Mouse (Mus musculus) stomach, embryonic 15.5 days (tissue): ENCODE measurements around the gene Gsdma2. TPM values are rescaled to one million over a fixed set of nuclear protein-coding genes. Genes with fewer than 3 reads are reported as not detected.
"Not testable (repeated sequence)": the region's sequence is repeated elsewhere in the genome, so short reads cannot be mapped to it uniquely, and the experiment has no call there.

Source experiments
- ATAC-seq: fragments of 200-750 bp; cut with Nextera tagmentation; 2 replicates; pipeline ENCODE4 v1.8.0; 2017; ENCODE audit warnings: low read depth, moderate number of reproducible peaks, moderate TSS enrichment; ENCODE audit not compliant: insufficient read depth, low FRiP score
- H3K27ac ChIP-seq: fragments of 300-500 bp; sonication (generic); 2 replicates; pipeline ENCODE4 v1.5.1; 2015; ENCODE audit warnings: mild to moderate bottlenecking, inconsistent platforms
- H3K27me3 ChIP-seq: fragments of 300-500 bp; sonication (generic); replicated peaks from 2 replicates; pipeline ENCODE4 v1.6.1; 2015; ENCODE audit warnings: inconsistent platforms
- H3K36me3 ChIP-seq: fragments of 300-500 bp; sonication (generic); 2 replicates; pipeline ENCODE4 v1.6.1; 2015; ENCODE audit warnings: inconsistent platforms
- H3K4me1 ChIP-seq: fragments of 300-500 bp; sonication (generic); 2 replicates; pipeline ENCODE4 v1.6.1; 2015; ENCODE audit warnings: inconsistent platforms
- H3K4me2 ChIP-seq: fragments of 300-500 bp; sonication (generic); 2 replicates; pipeline ENCODE4 v1.6.1; 2015; ENCODE audit warnings: mild to moderate bottlenecking, inconsistent platforms
- H3K4me3 ChIP-seq: fragments of 300-500 bp; sonication (generic); replicated peaks from 2 replicates; pipeline ENCODE4 v1.5.1; 2015; ENCODE audit warnings: inconsistent platforms
- H3K9ac ChIP-seq: fragments of 300-500 bp; sonication (generic); 2 replicates; pipeline ENCODE4 v1.6.1; 2015; ENCODE audit warnings: inconsistent platforms
- H3K9me3 ChIP-seq: fragments of 300-500 bp; sonication (generic); 2 replicates; pipeline ENCODE4 v1.6.1; 2016; ENCODE audit warnings: inconsistent platforms
- WGBS: fragments of 180-500 bp; shearing (Covaris S2); methylation state at CpG from one replicate; pipeline ENCODE4 v1.1.7; 2015; 5-methylcytosine and 5-hydroxymethylcytosine counted together
- polyA plus RNA-seq: library from polyadenylated mRNA; unstranded; fragments of >200 nt; fragmentation: Nextera tagmentation; extraction: Ambion mirVana; gene quantifications from 2 replicates; pipeline ENCODE4 v1.2.1, GENCODE M21; 2015

The Gsdma2 gene
- polyA plus RNA-seq, 1 experiment from 2014 or later: 0.21 TPM

DNA sequence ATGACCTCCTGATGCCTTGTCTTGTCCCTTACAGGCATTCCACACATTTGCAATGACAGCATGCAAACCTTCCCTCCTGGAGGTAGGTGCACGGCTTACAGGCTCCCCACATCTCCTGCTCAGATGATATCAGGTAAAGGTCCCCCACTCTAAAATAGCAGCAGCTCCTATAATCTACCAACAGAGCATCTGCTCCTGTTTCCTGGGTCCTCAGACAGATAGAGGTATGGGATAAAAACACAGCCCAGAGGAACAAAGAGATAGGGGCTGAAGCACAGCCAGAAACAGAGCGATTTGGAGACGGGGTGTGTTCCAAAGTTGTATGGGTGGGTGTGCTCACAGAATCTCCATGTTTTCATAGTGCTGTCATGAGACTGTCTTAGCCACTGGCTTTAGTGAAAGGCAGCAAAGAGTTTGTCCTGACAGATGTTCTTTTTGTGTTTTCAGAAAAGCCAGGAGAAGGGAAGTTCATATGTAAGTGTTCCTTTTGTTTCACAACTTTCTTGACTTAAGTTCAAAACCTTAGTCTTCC, 24.8 kb downstream of the Gsdma2 start:
- WGBS: 62% methylated on average over 3 of the region's 3 CpGs
- Histone ChIP-seq H3K9ac (no peak overlapping the region), H3K27ac (no peak overlapping the region), H3K36me3 (no peaks in the 10 kb centered on the region), H3K27me3 (0 out of 2 replicates have a peak, but pooled peaks cover 7% of the 10 kb centered on the region), H3K4me3 (no peak overlapping the region), H3K4me1 (no peaks in the 10 kb centered on the region), H3K9me3 (no peaks in the 10 kb centered on the region), H3K4me2 (no peak overlapping the region)
- ATAC-seq: no peak

DNA sequence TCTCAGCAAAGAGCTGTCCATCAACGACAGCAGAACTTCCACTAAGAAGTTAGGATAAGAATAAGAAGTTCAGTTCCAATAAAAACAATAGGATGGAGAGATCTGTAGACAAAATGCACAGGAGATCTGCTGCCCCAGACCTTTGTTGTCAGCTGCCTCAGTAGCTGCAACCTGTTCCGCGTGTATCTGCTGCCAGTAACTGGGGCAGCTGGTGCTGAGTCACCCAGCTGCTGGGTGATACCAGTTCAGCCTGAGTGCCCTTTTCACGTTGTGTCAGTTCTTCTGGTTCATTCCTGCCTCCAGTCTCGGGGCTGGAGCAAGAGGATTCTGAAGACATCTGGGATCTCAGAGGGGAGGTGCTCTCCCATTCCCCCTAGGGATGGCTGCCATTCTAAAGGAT, 25.3 kb downstream of the Gsdma2 start:
- Histone ChIP-seq H3K4me1 (no peaks in the 10 kb centered on the region), H3K9me3 (no peaks in the 10 kb centered on the region), H3K4me2 (no peak overlapping the region), H3K36me3 (no peaks in the 10 kb centered on the region), H3K27ac (no peak overlapping the region), H3K9ac (no peak overlapping the region), H3K4me3 (no peak overlapping the region), H3K27me3 (0 out of 2 replicates have a peak, but pooled peaks cover 7% of the 10 kb centered on the region)
- no peak for ATAC-seq
- WGBS: 50% methylated on average over 5 of the region's 5 CpGs

DNA sequence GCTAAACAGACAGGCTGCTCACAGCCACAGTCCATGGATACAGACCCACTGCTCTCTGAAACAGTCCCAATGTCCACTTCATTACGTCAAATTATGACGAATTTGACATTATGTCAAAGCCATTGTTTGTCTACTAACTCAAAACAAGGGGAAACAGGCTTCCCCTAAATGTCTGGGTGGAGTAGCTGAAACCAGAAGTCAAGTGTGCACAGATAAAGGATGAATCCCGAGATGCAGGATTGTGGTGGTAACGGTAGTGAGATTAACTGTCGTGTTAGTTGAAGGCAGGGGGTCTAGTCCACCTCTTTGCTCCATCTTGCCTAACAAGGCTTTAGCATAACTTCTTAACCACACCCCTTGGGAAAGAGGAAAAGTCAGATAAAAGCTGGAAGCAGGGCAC, 25.9 kb downstream of the Gsdma2 start:
- Histone ChIP-seq H3K4me1 (no peaks in the 10 kb centered on the region), H3K27me3 (0 out of 2 replicates have a peak, but pooled peaks cover 6% of the 10 kb centered on the region), H3K9ac (no peak overlapping the region), H3K36me3 (no peaks in the 10 kb centered on the region), H3K4me2 (no peak overlapping the region), H3K9me3 (no peaks in the 10 kb centered on the region), H3K4me3 (no peak overlapping the region), H3K27ac (no peak overlapping the region)
- 70% methylated on average over 5 of the region's 5 CpGs for WGBS
- no peak for ATAC-seq

DNA sequence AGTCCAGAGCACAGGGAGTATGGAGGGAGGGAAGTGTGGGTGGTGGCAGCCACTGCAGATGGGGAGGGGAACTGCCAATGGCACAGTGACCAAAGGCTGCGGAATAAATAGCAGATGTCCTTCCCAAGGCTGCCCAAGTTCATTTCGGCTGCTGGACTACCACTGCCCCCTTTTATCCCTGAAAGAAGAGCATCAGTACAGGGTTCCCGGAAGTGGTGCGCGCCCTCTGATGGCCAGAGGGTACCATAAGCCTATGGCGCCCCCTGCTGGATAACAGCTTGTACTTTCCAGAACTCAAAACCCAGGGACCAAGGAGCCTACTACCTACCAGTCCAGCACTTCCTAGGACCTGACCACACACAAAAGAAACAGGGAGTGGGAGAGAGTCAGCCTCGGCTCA, 26.6 kb downstream of the Gsdma2 start:
- peak overlapping the region; percentile 26; the same call in 1 of the 2 replicates for H3K4me2 ChIP-seq
- 4% methylated on average over 6 of the region's 7 CpGs for WGBS

DNA sequence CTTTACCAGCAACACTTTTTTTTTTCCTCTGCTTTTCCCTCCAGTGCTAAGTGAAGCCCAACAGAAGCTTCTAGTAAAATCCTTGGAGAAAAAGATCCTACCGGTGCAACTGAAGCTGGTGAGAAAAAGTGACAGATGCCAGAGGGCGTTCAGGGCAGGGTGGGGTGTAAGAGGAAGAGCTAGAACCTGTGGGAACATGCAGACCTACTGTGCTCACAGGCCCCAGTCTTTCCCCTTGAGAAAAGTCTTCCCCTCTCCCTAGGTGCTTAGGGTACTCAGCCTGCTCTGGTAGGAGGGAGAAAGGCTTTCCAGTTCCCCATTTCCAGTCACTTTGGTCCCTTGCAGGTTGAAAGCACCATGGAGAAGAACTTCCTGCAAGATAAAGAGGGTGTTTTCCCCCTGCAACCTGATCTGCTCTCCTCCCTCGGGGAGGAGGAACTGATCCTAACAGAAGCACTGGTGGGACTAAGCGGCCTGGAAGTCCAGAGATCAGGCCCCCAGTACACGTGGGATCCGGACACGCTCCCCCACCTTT, 29.3 kb downstream of the Gsdma2 start:
- Histone ChIP-seq H3K36me3 (no peaks in the 10 kb centered on the region), H3K4me3 (no peak overlapping the region), H3K9me3 (no peaks in the 10 kb centered on the region), H3K9ac (no peak overlapping the region), H3K4me2 (no peak overlapping the region), H3K27ac (no peak overlapping the region), H3K27me3 (no peaks in the 10 kb centered on the region), H3K4me1 (no peaks in the 10 kb centered on the region)
- WGBS: 33% methylated on average over 7 of the region's 7 CpGs
- ATAC-seq: no peak

More for the DNA sequence above, 26.6 kb downstream of the Gsdma2 start:
- ATAC-seq: peak; percentile 67; the same call in 1 of the 2 replicates
- H3K4me3 ChIP-seq, H3K27me3 ChIP-seq, H3K27ac ChIP-seq, H3K36me3 ChIP-seq, H3K4me1 ChIP-seq, H3K9ac ChIP-seq, H3K9me3 ChIP-seq: not testable (repeated sequence)

DNA sequence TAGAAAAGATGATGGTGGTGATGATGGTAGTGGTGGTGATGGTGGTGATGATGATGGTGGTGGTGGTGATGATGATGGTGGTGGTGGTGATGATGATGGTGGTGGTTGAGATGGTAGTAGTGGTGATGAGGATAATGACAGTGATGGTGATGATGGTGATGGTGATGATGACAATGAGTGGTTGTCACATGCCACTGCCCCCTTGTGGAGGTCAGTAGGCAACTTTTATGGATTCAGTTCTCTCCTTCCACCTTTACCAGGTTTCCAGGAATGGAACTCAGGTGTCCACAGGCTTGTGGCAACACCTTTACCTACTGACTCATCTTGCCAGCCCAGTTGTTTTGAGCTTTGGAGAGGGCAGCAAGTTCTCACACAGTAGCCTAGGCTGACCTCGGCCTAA, 33.5 kb downstream of the Gsdma2 start:
- no peak overlapping the region for H3K4me3 ChIP-seq
- ATAC-seq: no peak
- H3K4me1 ChIP-seq: peaks cover 9% of the 10 kb centered on the region
- H3K9ac ChIP-seq: no peak overlapping the region
- no peaks in the 10 kb centered on the region for H3K27me3 ChIP-seq
- no peaks in the 10 kb centered on the region for H3K9me3 ChIP-seq
- H3K36me3 ChIP-seq: no peaks in the 10 kb centered on the region
- no peak overlapping the region for H3K27ac ChIP-seq
- no peak overlapping the region for H3K4me2 ChIP-seq
- 93% methylated on average over 1 of the region's 1 CpGs for WGBS

DNA sequence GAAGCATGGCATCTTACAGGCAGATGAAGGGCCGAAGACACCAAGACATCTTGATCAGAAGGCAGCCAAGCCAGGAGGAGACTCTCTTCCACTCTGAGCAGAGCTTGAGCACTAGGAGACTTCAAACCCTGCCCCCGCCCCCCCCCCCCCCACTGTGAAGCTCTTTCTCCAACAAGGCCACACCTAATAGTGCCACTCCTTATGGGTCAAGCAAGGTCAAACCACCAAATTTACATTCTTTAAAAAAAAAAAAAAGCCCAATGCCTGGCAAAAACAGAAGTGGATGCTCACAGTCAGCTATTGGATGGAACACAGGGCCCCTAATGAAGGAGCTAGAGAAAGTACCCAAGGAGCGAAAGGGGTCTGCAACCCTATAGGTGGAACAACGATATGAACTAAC, 34.0 kb downstream of the Gsdma2 start:
- WGBS: 83% methylated on average over 4 of the region's 4 CpGs
- not testable (repeated sequence) for H3K27ac ChIP-seq

DNA sequence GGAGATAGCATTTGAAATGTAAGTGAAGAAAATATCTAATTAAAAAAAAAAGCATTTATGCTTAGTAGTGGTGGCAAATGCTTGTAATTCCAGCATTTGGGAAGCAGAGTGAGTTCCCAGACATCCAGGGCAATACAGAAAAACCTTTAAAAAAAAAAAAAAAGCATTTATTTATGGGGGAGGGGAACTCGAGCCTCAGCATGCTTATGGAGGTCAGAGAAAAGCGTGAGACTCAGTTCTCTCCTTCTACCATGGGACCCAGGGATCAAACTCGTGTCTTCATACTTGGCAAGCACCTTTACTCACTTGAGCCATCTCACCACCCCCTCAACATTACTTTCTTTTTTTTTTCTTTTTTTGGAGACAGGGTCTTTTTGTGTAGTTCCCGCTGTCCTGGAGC, 34.6 kb downstream of the Gsdma2 start:
- Histone ChIP-seq H3K27me3 (no peaks in the 10 kb centered on the region), H3K9ac (no peak overlapping the region), H3K27ac (no peak overlapping the region), H3K4me2 (no peak overlapping the region), H3K9me3 (no peaks in the 10 kb centered on the region), H3K4me1 (peaks cover 12% of the 10 kb centered on the region), H3K4me3 (no peak overlapping the region), H3K36me3 (peaks cover 6% of the 10 kb centered on the region)
- 85% methylated on average over 4 of the region's 4 CpGs for WGBS
- ATAC-seq: no peak

More for the DNA sequence above, 34.0 kb downstream of the Gsdma2 start:
- not testable (repeated sequence) for H3K27me3 ChIP-seq, H3K4me3 ChIP-seq, H3K9ac ChIP-seq, H3K4me1 ChIP-seq, H3K36me3 ChIP-seq, ATAC-seq, H3K9me3 ChIP-seq, H3K4me2 ChIP-seq

DNA sequence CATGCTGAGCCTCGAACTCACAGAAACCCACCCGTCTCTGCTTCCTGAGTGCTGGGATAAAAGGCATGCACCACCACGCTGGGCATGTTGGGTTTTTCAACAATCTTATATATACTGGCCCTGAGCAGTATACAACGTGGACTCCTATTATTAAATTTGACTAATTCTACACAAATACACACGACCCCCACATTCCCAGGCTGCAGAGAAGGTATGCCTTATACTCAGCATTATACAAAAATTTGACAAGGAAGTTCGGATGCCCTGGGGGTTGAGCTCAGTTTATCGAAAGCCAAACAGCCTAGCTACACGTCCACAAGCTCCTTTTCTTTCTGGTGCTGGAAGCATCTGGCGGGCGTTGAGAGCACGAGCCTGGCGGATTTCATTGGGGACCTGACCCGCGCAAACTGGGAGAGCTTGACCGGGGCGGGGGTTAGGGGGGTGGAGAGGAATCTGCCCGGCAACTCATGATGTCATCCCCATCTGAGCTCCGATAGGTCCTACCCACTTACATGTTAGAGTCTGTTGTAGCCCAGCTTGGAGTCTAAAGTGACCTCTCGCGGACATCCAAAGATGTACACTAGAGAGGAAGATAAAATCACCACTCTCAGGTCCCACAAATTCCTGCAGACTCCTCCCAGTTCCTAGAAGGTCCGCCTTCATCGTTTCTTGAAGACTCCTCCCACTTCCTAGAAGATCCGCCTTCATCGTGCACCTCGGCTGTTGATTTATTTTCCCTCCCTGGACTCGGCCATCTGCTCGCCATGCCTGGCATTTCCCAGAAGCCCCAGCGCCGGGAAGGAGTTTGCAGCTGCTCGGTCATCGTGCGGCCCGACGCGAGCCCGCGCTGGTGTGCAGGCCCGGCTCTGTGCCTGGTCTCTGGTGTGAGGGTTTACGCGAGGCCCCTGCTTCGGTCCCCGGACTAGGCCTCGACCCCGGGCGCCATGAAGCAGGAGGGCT, 35.5 kb downstream of the Gsdma2 start, which contains the start of gene Psmd3:
Gene Psmd3 (plus strand): TSS at position 769 of the 960 bp plus-strand sequence.
- WGBS: 3% methylated on average over 45 of the region's 45 CpGs
- H3K27me3 ChIP-seq: no peaks in the 10 kb centered on the region
- H3K36me3 ChIP-seq: peaks cover 13% of the 10 kb centered on the region
- ATAC-seq: peak; percentile 93
- peaks cover 12% of the 10 kb centered on the region for H3K4me1 ChIP-seq
- H3K9ac ChIP-seq: peak within 1 kb of the TSS; percentile 100
- H3K4me3 ChIP-seq: peak within 1 kb of the TSS; percentile 98
- no peaks in the 10 kb centered on the region for H3K9me3 ChIP-seq
- H3K4me2 ChIP-seq: peak within 1 kb of the TSS; percentile 79
- H3K27ac ChIP-seq: peak within 1 kb of the TSS; percentile 82

DNA sequence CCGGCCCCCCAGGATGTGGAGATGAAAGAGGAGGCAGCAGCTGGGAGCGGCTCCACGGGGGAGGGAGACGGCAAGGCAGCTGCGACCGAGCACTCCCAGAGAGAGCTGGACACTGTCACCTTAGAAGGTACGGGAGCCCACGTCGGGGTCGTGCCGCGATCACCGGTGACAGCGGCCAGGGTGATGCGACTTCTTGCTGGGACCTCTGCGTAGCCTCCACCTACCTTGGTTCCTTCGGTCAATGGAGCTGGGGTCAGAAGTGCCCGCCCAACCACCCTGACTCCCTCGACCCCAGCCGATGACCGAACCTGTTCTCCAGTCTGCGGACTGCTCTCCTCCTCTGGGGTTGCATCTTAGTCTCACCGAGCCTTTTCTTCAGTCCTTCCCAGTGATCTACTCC, 36.3 kb downstream of the Gsdma2 start:
- Histone ChIP-seq H3K36me3 (peaks cover 21% of the 10 kb centered on the region), H3K9me3 (no peaks in the 10 kb centered on the region), H3K4me1 (peaks cover 12% of the 10 kb centered on the region), H3K27me3 (no peaks in the 10 kb centered on the region), H3K9ac (peak overlapping the region; percentile 100), H3K27ac (peak overlapping the region; percentile 79), H3K4me3 (peak overlapping the region; percentile 98), H3K4me2 (peak overlapping the region; percentile 72)
- WGBS: under 1% methylated on average over 23 of the region's 23 CpGs
- ATAC-seq: 0 out of 2 replicates have a peak, but pooled peaks have one; percentile 2

DNA sequence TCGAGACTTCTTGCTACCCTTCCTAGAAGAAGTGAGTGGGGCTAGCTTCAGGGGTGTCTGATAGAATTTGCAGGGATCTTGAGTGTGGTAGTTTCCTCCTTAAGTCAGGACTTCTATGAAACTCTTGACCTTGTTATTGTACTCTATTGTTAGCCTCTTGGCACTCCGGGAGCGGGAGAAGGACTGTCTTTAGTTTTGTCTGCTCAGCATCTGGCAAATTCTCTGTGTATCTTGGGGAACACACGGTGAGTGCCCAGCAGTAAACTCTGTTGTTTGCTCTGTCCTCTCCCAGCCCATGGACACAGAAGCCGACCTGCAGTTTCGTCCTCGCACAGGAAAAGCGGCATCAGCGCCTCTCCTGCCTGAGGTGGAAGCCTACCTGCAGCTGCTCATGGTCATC, 39.1 kb downstream of the Gsdma2 start:
- Histone ChIP-seq H3K4me1 (peaks cover 12% of the 10 kb centered on the region), H3K4me3 (no peak overlapping the region), H3K9me3 (no peaks in the 10 kb centered on the region), H3K27me3 (no peaks in the 10 kb centered on the region), H3K9ac (no peak overlapping the region), H3K27ac (no peak overlapping the region), H3K4me2 (no peak overlapping the region), H3K36me3 (peaks cover 42% of the 10 kb centered on the region)
- no peak for ATAC-seq
- 90% methylated on average over 9 of the region's 9 CpGs for WGBS

DNA sequence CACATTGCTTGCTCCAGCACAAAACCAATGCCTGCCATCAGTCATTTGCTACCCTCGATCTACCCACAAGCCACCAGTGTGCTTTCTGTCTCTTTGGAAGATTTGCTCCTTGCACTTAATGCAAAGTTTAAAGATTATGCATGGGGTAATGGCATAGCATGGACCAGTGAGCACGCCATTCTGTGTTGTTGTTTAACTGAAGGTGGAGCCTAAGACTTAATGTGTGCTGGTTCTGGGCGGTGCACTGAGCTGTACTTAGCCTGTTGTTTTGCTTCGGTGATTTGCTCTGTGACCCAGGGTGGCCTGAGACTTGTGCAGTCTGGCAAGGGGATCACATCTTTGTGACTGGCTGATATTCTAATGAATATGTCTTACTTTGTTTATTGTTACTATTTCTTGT, 40.4 kb downstream of the Gsdma2 start:
- Histone ChIP-seq H3K27me3 (no peaks in the 10 kb centered on the region), H3K36me3 (peaks cover 55% of the 10 kb centered on the region), H3K9ac (no peak overlapping the region), H3K4me1 (peaks cover 8% of the 10 kb centered on the region), H3K4me2 (no peak overlapping the region), H3K9me3 (no peaks in the 10 kb centered on the region), H3K27ac (no peak overlapping the region), H3K4me3 (no peak overlapping the region)
- WGBS: 74% methylated on average over 4 of the region's 4 CpGs
- ATAC-seq: no peak
